9 mouse cellular contexts compared by ENCODE assay signal in genomic region chr13:43332591-43332990, GRCm38 (mm10). TPM values are rescaled to one million over a fixed set of nuclear protein-coding genes. Genes with fewer than 3 reads are reported as not detected.
A peak's percentile ranks its signal among the peaks of the same experiment; 100 is the strongest.
DNase-seq lines count a peak whose midpoint lies in the region; ATAC-seq and TF ChIP-seq lines count a peak whose summit lies in the region.
"Had no signal": no experiment of that assay in that cellular context is flagged by ENCODE, and none has a peak within 500 bp of the region (broad histone marks: within the 10 kb centered on the region; RNA-seq: fewer than 3 reads in every experiment).

No protein-coding gene starts in this region.

- WGBS in kidney, adult 2 months, result 45% methylated on average over 7 of the region's 7 CpGs
- WGBS in kidney, embryonic 14.5 days, result 35% methylated on average over 7 of the region's 7 CpGs
- 41% methylated on average over 7 of the region's 7 CpGs for WGBS in kidney, postnatal 0 days

- ATAC-seq in kidney, embryonic 14.5 days (ENCODE audit: low FRiP score, low TSS enrichment), result no peak
- no peak for ATAC-seq in kidney, postnatal 0 days (replicated peaks; ENCODE audit: low FRiP score, low read depth)

- H3K36me3 ChIP-seq in kidney, adult 2 months (ENCODE audit: control insufficient read depth, insufficient read depth, low read length), result no peaks in the 10 kb centered on the region
- no peaks in the 10 kb centered on the region for H3K36me3 ChIP-seq in kidney, embryonic 14.5 days (ENCODE audit: control insufficient read depth, insufficient read depth, low read length)
- no peaks in the 10 kb centered on the region for H3K36me3 ChIP-seq in ES-Bruce4 (ENCODE audit: control insufficient read depth, insufficient read depth, low read length, poor library complexity, severe bottlenecking)
- H3K36me3 ChIP-seq in kidney, postnatal 0 days (ENCODE audit: insufficient read depth, low read length), result no peaks in the 10 kb centered on the region
- H3K36me3 ChIP-seq: liver, embryonic 13.5 days had no signal

- no peak overlapping the region for H3K27ac ChIP-seq in kidney, adult 2 months (ENCODE audit: insufficient read depth, low read depth, low read length)
- no peak overlapping the region for H3K27ac ChIP-seq in kidney, embryonic 14.5 days (ENCODE audit: low read depth, low read length)
- no peak overlapping the region for H3K27ac ChIP-seq in ES-Bruce4 (ENCODE audit: insufficient read depth, low read length)
- no peak overlapping the region for H3K27ac ChIP-seq in kidney, postnatal 0 days
- H3K27ac ChIP-seq: liver, embryonic 13.5 days had no signal

- TF ChIP-seq CTCF in kidney, adult 2 months (conservative IDR thresholded peaks at IDR 0.05; ENCODE audit: insufficient read depth, insufficient read length, low read depth, low read length), result 0 out of 2 replicates have a peak, but pooled peaks have one; percentile 19
- TF ChIP-seq CTCF in ES-Bruce4 (IDR thresholded peaks at IDR 0.05; ENCODE audit: low read depth, low read length), result peak; percentile 25
- TF ChIP-seq CTCF in kidney, postnatal 0 days (IDR thresholded peaks at IDR 0.05; ENCODE audit: low read depth), result peak; percentile 48

- no peak for TF ChIP-seq EP300 in ES-Bruce4 (IDR thresholded peaks at IDR 0.05; ENCODE audit: insufficient read depth, low read depth, low read length)

- H3K27me3 ChIP-seq in kidney, adult 2 months (replicated peaks; ENCODE audit: control insufficient read depth, insufficient read depth, low read length), result no peaks in the 10 kb centered on the region
- H3K27me3 ChIP-seq in kidney, embryonic 14.5 days (ENCODE audit: control insufficient read depth, insufficient read depth, low read length), result no peaks in the 10 kb centered on the region
- H3K27me3 ChIP-seq in ES-Bruce4 (ENCODE audit: control insufficient read depth, insufficient read depth, low read length, poor library complexity, severe bottlenecking), result no peaks in the 10 kb centered on the region
- no peaks in the 10 kb centered on the region for H3K27me3 ChIP-seq in kidney, postnatal 0 days (ENCODE audit: insufficient read depth, low read length)
- H3K27me3 ChIP-seq: liver, embryonic 13.5 days had no signal

- no peaks in the 10 kb centered on the region for H3K9me3 ChIP-seq in kidney, embryonic 14.5 days (ENCODE audit: control insufficient read depth, low read length)
- H3K9me3 ChIP-seq in ES-Bruce4 (replicated peaks; ENCODE audit: control insufficient read depth, insufficient read depth, low read length, poor library complexity, severe bottlenecking), result no peaks in the 10 kb centered on the region
- H3K9me3 ChIP-seq in kidney, postnatal 0 days (replicated peaks; ENCODE audit: low read length), result no peaks in the 10 kb centered on the region
- H3K9me3 ChIP-seq: liver, embryonic 13.5 days had no signal

- H3K4me2 ChIP-seq in kidney, embryonic 14.5 days (replicated peaks; ENCODE audit: low read depth, low read length), result no peak overlapping the region
- H3K4me2 ChIP-seq in kidney, postnatal 0 days (ENCODE audit: low read length), result no peak overlapping the region
- H3K4me2 ChIP-seq: liver, embryonic 13.5 days had no signal

- H3K9ac ChIP-seq in kidney, embryonic 14.5 days (ENCODE audit: low read depth, low read length), result no peak overlapping the region
- no peak overlapping the region for H3K9ac ChIP-seq in ES-Bruce4 (ENCODE audit: low read depth, poor library complexity, severe bottlenecking)
- no peak overlapping the region for H3K9ac ChIP-seq in kidney, postnatal 0 days (ENCODE audit: low read depth, low read length)
- H3K9ac ChIP-seq: liver, embryonic 13.5 days had no signal

- H3K4me1 ChIP-seq in kidney, adult 2 months (ENCODE audit: control insufficient read depth, insufficient read depth, low read length), result no peaks in the 10 kb centered on the region
- H3K4me1 ChIP-seq in kidney, embryonic 14.5 days (ENCODE audit: control insufficient read depth, insufficient read depth, low read length), result no peaks in the 10 kb centered on the region
- H3K4me1 ChIP-seq in ES-Bruce4 (ENCODE audit: control insufficient read depth, insufficient read depth, low read length), result no peaks in the 10 kb centered on the region
- H3K4me1 ChIP-seq in kidney, postnatal 0 days (replicated peaks; ENCODE audit: insufficient read depth, low read length), result no peaks in the 10 kb centered on the region
- H3K4me1 ChIP-seq: liver, embryonic 13.5 days had no signal

- DNase-seq in kidney, adult 2 months, result peak; percentile 19
- peak; percentile 17 for DNase-seq in adrenal gland, adult 2 months
- DNase-seq in kidney, postnatal 0 days (ENCODE audit: low spot score), result peak; percentile 42
- DNase-seq in right cerebral cortex, adult 2 months (ENCODE audit: low spot score in 2 of 2), result no peak
- DNase-seq in right cerebral cortex, postnatal 4 days, result no peak
- DNase-seq in layer of hippocampus, postnatal 10 days (ENCODE audit: low spot score in 2 of 2), result no peak
- DNase-seq: liver, embryonic 13.5 days had no signal

- TF ChIP-seq POLR2A in kidney, adult 2 months (IDR thresholded peaks at IDR 0.05; ENCODE audit: low read depth, low read length), result no peak
- TF ChIP-seq POLR2A in ES-Bruce4 (IDR thresholded peaks at IDR 0.05; ENCODE audit: insufficient read depth, low read length), result no peak

- H3K4me3 ChIP-seq in kidney, adult 2 months (ENCODE audit: insufficient read depth, low read depth, low read length), result no peak overlapping the region
- no peak overlapping the region for H3K4me3 ChIP-seq in kidney, embryonic 14.5 days (ENCODE audit: low read length)
- no peak overlapping the region for H3K4me3 ChIP-seq in ES-Bruce4 (ENCODE audit: low read depth, low read length)
- no peak overlapping the region for H3K4me3 ChIP-seq in kidney, postnatal 0 days (replicated peaks; ENCODE audit: low read depth, low read length)
- H3K4me3 ChIP-seq: liver, embryonic 13.5 days had no signal

RNA-seq across cellular contexts. Expression of gene Gfod1, which starts 28.6 kb away (rescaled TPM):
- polyA plus RNA-seq in kidney, adult 2 months (2012; rRNA removed), result 1.6 and 2.0 TPM in 2 replicates
- 0.41 and 0.56 TPM in 2 replicates for polyA plus RNA-seq in kidney, embryonic 14.5 days (2014; fragmentation: Nextera tagmentation; extraction: Ambion mirVana)
- 3.3 and 6.2 TPM in 2 replicates for polyA plus RNA-seq in ES-Bruce4 (2011; ENCODE audit: insufficient read depth, insufficient read length, low read depth, missing spikeins)
- 10 to 100 TPM in 1 of 2 experiments, 1 to 10 TPM in 1; 8.4 to 10.1 TPM for total RNA-seq in adrenal gland, adult 2 months (2021)
- polyA plus RNA-seq in adrenal gland, adult 2 months (2012; rRNA removed), result 3.0 and 3.3 TPM in 2 replicates
- polyA plus RNA-seq in kidney, postnatal 0 days (2015; fragmentation: Nextera tagmentation; extraction: Ambion mirVana), result 0.34 TPM in 2 replicates
- 10 to 100 TPM; 42.2 to 42.8 TPM for total RNA-seq in layer of hippocampus, postnatal 10 days (2021)

RNA-seq across cellular contexts. Expression of gene Sirt5, which starts 32.7 kb away (rescaled TPM):
- 14.8 and 16.7 TPM in 2 replicates for polyA plus RNA-seq in kidney, adult 2 months (2012; rRNA removed)
- polyA plus RNA-seq in kidney, embryonic 14.5 days (2014; fragmentation: Nextera tagmentation; extraction: Ambion mirVana), result 15.6 and 19.1 TPM in 2 replicates
- 8.5 and 10.9 TPM in 2 replicates for polyA plus RNA-seq in ES-Bruce4 (2011; ENCODE audit: insufficient read depth, insufficient read length, low read depth, missing spikeins)
- total RNA-seq in adrenal gland, adult 2 months (2021), result 10 to 100 TPM; 25.4 to 29.9 TPM
- polyA plus RNA-seq in adrenal gland, adult 2 months (2012; rRNA removed), result 5.6 and 6.7 TPM in 2 replicates
- polyA plus RNA-seq in kidney, postnatal 0 days (2015; fragmentation: Nextera tagmentation; extraction: Ambion mirVana), result 22.2 and 22.6 TPM in 2 replicates
- total RNA-seq in layer of hippocampus, postnatal 10 days (2021), result 10 to 100 TPM; 15.9 to 17.9 TPM

Comparison
In these comparisons a context has a peak if more than half of its experiments do, and no peak if none do; other contexts are left out.
1. DNase-seq: peak in kidney, adult 2 months (single experiment), adrenal gland, adult 2 months (single experiment) and kidney, postnatal 0 days (single experiment); none in right cerebral cortex, adult 2 months (0 of 2), right cerebral cortex, postnatal 4 days (single experiment) and layer of hippocampus, postnatal 10 days (0 of 2).
2. Peak in every context shown above with its lines, with median percentiles within 50 percentile points of each other: CTCF ChIP-seq.